Mouse (Mus musculus) CD4-positive naive resting alpha-beta T cell, adult 76 days (primary cell): ENCODE measurements around the gene Gm2035. TPM values are rescaled to one million over a fixed set of nuclear protein-coding genes. Genes with fewer than 3 reads are reported as not detected.

Source experiments
- total RNA-seq: library from RNA; stranded (reverse); gene quantifications from one replicate; pipeline ENCODE4 v1.2.4, GENCODE M21; 2023

Gm2035 gene
- not detected for total RNA-seq

DNA sequence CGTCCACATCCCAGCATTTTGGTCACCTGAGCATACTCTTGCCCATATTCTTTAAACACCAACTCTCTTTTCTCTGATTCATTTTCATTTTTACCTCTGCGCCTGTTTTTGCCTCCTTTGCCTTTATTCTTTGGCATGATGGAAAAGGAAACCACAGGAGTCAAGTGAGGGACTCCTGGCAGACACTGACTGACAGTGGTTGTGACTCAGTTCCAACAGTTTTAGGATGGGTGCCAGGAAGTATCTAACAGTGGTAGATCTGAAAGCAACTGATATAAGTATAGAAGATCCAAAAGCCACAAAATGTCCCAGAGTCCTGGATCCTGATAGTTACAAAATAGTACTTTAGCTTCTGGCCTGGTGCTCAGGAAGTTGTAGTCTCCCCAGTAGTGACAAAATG is at the start of gene Gm2035:
TSS of gene Gm2035 (minus strand) at position 137 of the 400 bp plus-strand sequence.

DNA sequence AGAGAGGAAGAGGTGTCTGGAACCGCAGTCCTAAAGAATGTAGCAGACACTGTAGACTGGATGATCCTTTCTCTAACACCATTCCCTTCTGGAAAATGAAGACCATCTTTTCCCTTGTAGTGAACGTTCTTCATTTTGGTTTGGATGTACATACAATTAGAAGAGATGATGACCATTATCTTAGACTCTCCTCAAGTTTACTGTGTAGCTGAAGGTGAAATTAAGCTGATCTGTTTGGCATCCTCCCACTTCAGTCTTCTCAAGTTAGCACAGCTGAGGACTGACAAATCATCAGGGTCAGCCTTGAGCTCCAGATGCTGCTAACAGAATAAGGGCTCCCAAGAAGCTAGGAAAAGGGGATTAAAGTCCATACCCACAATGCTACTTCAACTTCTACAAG is 34.1 kb upstream of the Gm2035 start, which contains the start of gene Gm2042:
TSS of gene Gm2042 (plus strand) at position 301 of the 400 bp plus-strand sequence.

DNA sequence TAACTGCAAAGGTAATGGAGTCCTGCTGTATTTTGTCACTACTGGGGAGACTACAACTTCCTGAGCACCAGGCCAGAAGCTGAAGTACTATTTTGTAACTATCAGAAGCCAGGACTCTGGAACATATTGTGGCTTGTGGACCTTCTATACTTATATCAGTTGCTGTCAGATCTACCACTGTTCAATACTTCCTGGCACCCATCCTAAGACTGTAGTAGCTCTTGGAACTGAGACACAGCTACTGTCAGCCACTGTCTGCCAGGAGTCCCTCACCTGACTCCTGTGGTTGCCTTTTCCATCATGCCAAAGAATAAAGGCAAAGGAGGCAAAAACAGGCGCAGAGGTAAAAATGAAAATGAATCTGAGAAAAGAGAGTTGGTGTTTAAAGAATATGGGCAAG is 24.6 kb downstream of the Gm2035 start, which contains the start of gene Gm2022:
TSS of gene Gm2022 (plus strand) at position 301 of the 400 bp plus-strand sequence.

DNA sequence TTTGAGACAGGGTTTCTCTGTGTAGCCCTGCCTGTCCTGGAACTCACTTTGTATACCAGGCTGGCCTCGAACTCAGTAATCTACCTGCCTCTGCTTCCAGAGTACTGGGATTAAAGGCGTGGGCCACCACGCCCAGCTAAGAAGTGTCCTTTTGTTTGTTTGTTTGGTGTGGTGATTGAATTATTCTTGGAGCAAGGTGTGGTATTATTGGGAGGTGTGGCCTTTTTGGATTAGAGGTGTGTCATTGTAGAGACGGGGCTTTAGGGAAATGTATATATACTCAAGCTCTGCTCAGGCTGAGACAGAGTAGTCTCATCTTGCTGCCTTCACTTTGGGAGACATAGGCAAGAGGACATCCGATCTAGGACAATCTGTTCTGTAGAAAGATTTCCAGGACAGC is 45.9 kb downstream of the Gm2035 start, which contains the start of gene Gm2016:
TSS of gene Gm2016 (plus strand) at position 301 of the 400 bp plus-strand sequence.

Other genes with a start within 250 kb of the Gm2035 start
- not detected for gene Gm21319, start 144.1 kb downstream of the Gm2035 start, total RNA-seq
- not detected for gene Gm21936, start 124.3 kb downstream of the Gm2035 start, total RNA-seq
- not detected for gene BB287469, start 103.3 kb downstream of the Gm2035 start, total RNA-seq
- gene Gm2001, start 77.5 kb downstream of the Gm2035 start, total RNA-seq, result not detected
- gene Gm2016, start 45.8 kb downstream of the Gm2035 start, total RNA-seq, result not detected
- gene Gm2022, start 24.5 kb downstream of the Gm2035 start, total RNA-seq, result not detected
- not detected for gene Gm2042, start 34.2 kb upstream of the Gm2035 start, total RNA-seq
- gene Gm2075, start 92.0 kb upstream of the Gm2035 start, total RNA-seq, result not detected
- gene Gm6803, start 98.9 kb upstream of the Gm2035 start, total RNA-seq, result not detected
- not detected for gene Gm2056, start 107.1 kb upstream of the Gm2035 start, total RNA-seq
- gene Gm16368, start 163.8 kb upstream of the Gm2035 start, total RNA-seq, result not detected